Mouse (Mus musculus) liver, embryonic 16.5 days (tissue): Measurements from ENCODE around the gene Fgf8. TPM values are rescaled to one million over a fixed set of nuclear protein-coding genes. Genes with fewer than 3 reads are reported as not detected.

Experiments used
- ATAC-seq: fragments of 200-750 bp; cut with Nextera tagmentation; 2 replicates; pipeline ENCODE4 v1.8.0; 2017; ENCODE audit warnings: low read depth, mild to moderate bottlenecking, moderate number of reproducible peaks, moderate library complexity
- H3K27ac ChIP-seq: fragments of 300-500 bp; sonication (generic); 2 replicates; pipeline ENCODE4 v1.5.1; 2014; ENCODE audit warnings: mild to moderate bottlenecking, low read length
- H3K27me3 ChIP-seq: fragments of 300-500 bp; sonication (generic); 2 replicates; pipeline ENCODE4 v1.6.1; 2014; ENCODE audit warnings: low read depth, low read length, mixed read lengths; ENCODE audit not compliant: control insufficient read depth, insufficient read depth
- H3K36me3 ChIP-seq: fragments of 300-500 bp; sonication (generic); 2 replicates; pipeline ENCODE4 v1.6.1; 2014; ENCODE audit warnings: mild to moderate bottlenecking; ENCODE audit not compliant: control insufficient read depth, insufficient read depth
- H3K4me1 ChIP-seq: fragments of 300-500 bp; sonication (generic); 2 replicates; pipeline ENCODE4 v1.6.1; 2014; ENCODE audit warnings: low read depth, low read length, mixed read lengths; ENCODE audit not compliant: control insufficient read depth
- H3K4me2 ChIP-seq: fragments of 300-500 bp; sonication (generic); 2 replicates; pipeline ENCODE4 v1.6.1; 2014; ENCODE audit warnings: low read depth, low read length, mixed read lengths
- H3K4me3 ChIP-seq: fragments of 300-500 bp; sonication (generic); 2 replicates; pipeline ENCODE4 v1.5.1; 2014; ENCODE audit warnings: low read depth, mild to moderate bottlenecking, low read length
- H3K9ac ChIP-seq: fragments of 300-500 bp; sonication (generic); 2 replicates; pipeline ENCODE4 v1.6.1; 2014; ENCODE audit warnings: low read depth, low read length
- H3K9me3 ChIP-seq: fragments of 300-500 bp; sonication (generic); replicated peaks from 2 replicates; pipeline ENCODE4 v1.6.1; 2016; ENCODE audit warnings: low read length; ENCODE audit not compliant: control insufficient read depth
- WGBS: fragments of 180-500 bp; shearing (Covaris S2); extraction: QIAGEN DNeasy Blood & Tissue Kit; methylation state at CpG from one replicate; pipeline ENCODE4 v1.1.7; 2014; ENCODE audit not compliant: insufficient replicate concordance; 5-methylcytosine and 5-hydroxymethylcytosine counted together
- polyA plus RNA-seq: library from polyadenylated mRNA; unstranded; fragments of >200 nt; fragmentation: Nextera tagmentation; extraction: Ambion mirVana; gene quantifications from 2 replicates; pipeline ENCODE4 v1.2.1, GENCODE M21; 2015

The Fgf8 gene
- polyA plus RNA-seq, 1 experiment from 2014 or later = not detected

DNA sequence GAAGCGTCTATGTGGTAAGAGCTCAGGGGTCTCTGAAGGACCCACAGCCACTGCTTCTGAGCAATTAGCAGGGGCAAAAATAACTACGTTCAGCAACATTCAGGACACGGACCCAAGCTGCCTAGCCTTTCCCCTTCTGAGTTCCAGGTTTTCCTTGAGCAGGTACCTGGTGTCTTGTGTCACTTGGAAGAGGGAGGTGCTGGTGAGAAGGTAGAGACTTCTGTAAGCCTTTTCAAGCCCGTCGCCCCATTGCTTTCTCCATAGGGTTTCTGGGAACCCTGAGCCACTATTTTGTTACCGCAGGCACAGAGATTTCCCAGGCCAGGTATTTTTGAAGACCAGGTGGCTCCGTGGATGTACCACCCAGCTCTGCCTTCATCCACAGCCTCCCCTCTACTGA is 904 bp upstream of the Fgf8 start:
- Histone ChIP-seq H3K4me3 (no peak overlapping the region), H3K4me2 (no peak overlapping the region)

GRCm38 (mm10) chr19:45742984-45743575 is 365 bp upstream of the Fgf8 start:
- peak overlapping the region; percentile 58 for H3K4me2 ChIP-seq
- H3K27me3 ChIP-seq = peaks cover 83% of the 10 kb centered on the region
- ATAC-seq = no peak
- H3K9ac ChIP-seq = no peak overlapping the region
- no peak overlapping the region for H3K27ac ChIP-seq
- H3K9me3 ChIP-seq = no peaks in the 10 kb centered on the region
- 2% methylated on average over 30 of the region's 44 CpGs for WGBS
- H3K4me1 ChIP-seq = peaks cover 11% of the 10 kb centered on the region
- H3K4me3 ChIP-seq = peak overlapping the region; percentile 39
- H3K36me3 ChIP-seq = no peaks in the 10 kb centered on the region

More for the DNA sequence above, 904 bp upstream of the Fgf8 start:
- 27% methylated on average over 7 of the region's 7 CpGs for WGBS
- Histone ChIP-seq H3K27me3 (peaks cover 77% of the 10 kb centered on the region), H3K9me3 (no peaks in the 10 kb centered on the region), H3K9ac (no peak overlapping the region), H3K27ac (no peak overlapping the region), H3K36me3 (no peaks in the 10 kb centered on the region), H3K4me1 (peaks cover 17% of the 10 kb centered on the region)
- no peak for ATAC-seq

- Histone ChIP-seq H3K36me3 (no peaks in the 10 kb centered on the region), H3K27ac (no peak overlapping the region), H3K4me3 (no peak overlapping the region), H3K9me3 (no peaks in the 10 kb centered on the region), H3K4me2 (no peak overlapping the region), H3K9ac (no peak overlapping the region), H3K4me1 (peaks cover 13% of the 10 kb centered on the region), H3K27me3 (peaks cover 97% of the 10 kb centered on the region)
- no peak for ATAC-seq
- WGBS = 4% methylated on average over 45 of the region's 45 CpGs
Measured at GRCm38 (mm10) chr19:45741431-45742217, 1.1 kb downstream of the Fgf8 start.

- H3K27me3 ChIP-seq = peaks cover 97% of the 10 kb centered on the region
- WGBS = 19% methylated on average over 7 of the region's 7 CpGs
- no peaks in the 10 kb centered on the region for H3K36me3 ChIP-seq
Measured at GRCm38 (mm10) chr19:45740817-45741216, 1.9 kb downstream of the Fgf8 start.

GRCm38 (mm10) chr19:45740233-45740632 is 2.5 kb downstream of the Fgf8 start:
- 14% methylated on average over 13 of the region's 13 CpGs for WGBS
- Histone ChIP-seq H3K4me3 (no peak overlapping the region), H3K36me3 (no peaks in the 10 kb centered on the region), H3K4me1 (peaks cover 7% of the 10 kb centered on the region), H3K9me3 (no peaks in the 10 kb centered on the region), H3K27me3 (peaks cover 97% of the 10 kb centered on the region), H3K4me2 (no peak overlapping the region), H3K27ac (no peak overlapping the region), H3K9ac (no peak overlapping the region)
- no peak for ATAC-seq

More at GRCm38 (mm10) chr19:45740817-45741216, 1.9 kb downstream of the Fgf8 start:
- no peak for ATAC-seq
- H3K9me3 ChIP-seq = no peaks in the 10 kb centered on the region
- H3K4me3 ChIP-seq = no peak overlapping the region
- H3K9ac ChIP-seq = no peak overlapping the region
- H3K4me2 ChIP-seq = no peak overlapping the region
- H3K4me1 ChIP-seq = peaks cover 8% of the 10 kb centered on the region
- H3K27ac ChIP-seq = no peak overlapping the region

DNA sequence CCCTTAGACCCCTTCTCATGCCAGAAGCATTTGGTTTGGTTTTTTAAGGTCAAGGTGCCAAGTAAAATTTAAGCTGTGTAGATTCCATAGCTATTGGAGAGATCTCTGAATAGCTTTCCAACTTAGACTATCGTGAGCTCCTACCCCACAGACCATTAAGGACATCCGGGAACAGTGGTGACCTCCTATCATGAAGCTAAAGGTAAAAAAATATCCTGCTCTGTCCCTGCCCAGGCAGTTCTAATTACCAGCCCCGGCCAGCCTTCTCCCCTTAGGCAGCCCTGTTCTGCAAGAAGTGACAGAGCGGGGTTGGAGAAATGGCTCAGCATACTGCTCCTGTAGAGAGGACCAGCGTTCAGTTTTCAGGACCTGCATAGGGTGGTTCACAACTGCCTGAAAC is 4.2 kb downstream of the Fgf8 start:
- no peak overlapping the region for H3K4me2 ChIP-seq
- H3K4me3 ChIP-seq = no peak overlapping the region
- 65% methylated on average over 5 of the region's 5 CpGs for WGBS
- H3K27me3 ChIP-seq = peaks cover 95% of the 10 kb centered on the region
- no peaks in the 10 kb centered on the region for H3K36me3 ChIP-seq
- no peak for ATAC-seq
- no peaks in the 10 kb centered on the region for H3K9me3 ChIP-seq
- H3K4me1 ChIP-seq = peaks cover 7% of the 10 kb centered on the region
- no peak overlapping the region for H3K27ac ChIP-seq
- no peak overlapping the region for H3K9ac ChIP-seq

GRCm38 (mm10) chr19:45737846-45738484 is 4.8 kb downstream of the Fgf8 start:
- Histone ChIP-seq H3K36me3 (no peaks in the 10 kb centered on the region), H3K4me3 (no peak overlapping the region), H3K27me3 (peaks cover 95% of the 10 kb centered on the region), H3K9ac (no peak overlapping the region), H3K4me2 (no peak overlapping the region), H3K4me1 (peaks cover 7% of the 10 kb centered on the region), H3K27ac (no peak overlapping the region), H3K9me3 (no peaks in the 10 kb centered on the region)
- ATAC-seq = no peak
- WGBS = 74% methylated on average over 10 of the region's 10 CpGs

GRCm38 (mm10) chr19:45737208-45737845 is 5.4 kb downstream of the Fgf8 start:
- ATAC-seq = no peak
- Histone ChIP-seq H3K36me3 (no peaks in the 10 kb centered on the region), H3K27ac (no peak overlapping the region), H3K27me3 (peaks cover 95% of the 10 kb centered on the region), H3K9ac (no peak overlapping the region), H3K9me3 (no peaks in the 10 kb centered on the region), H3K4me3 (no peak overlapping the region), H3K4me1 (peaks cover 7% of the 10 kb centered on the region), H3K4me2 (peak overlapping the region; percentile 36; the same call in 1 of the 2 replicates)
- 24% methylated on average over 21 of the region's 23 CpGs for WGBS
